Mouse (Mus musculus): ENCODE results near the gene Srl. TPM values are rescaled to one million over a fixed set of nuclear protein-coding genes. Genes with fewer than 3 reads are reported as not detected.

Gene Srl
- 4.1 and 5.3 TPM in 2 replicates for polyA plus RNA-seq (2015; fragmentation: Nextera tagmentation; extraction: Ambion mirVana)

GRCm38 (mm10) chr16:4541501-4542198 is at the start of gene Srl:
TSS of gene Srl (minus strand) at chr16:4541816.

GRCm38 (mm10) chr16:4559715-4560144 is 18.1 kb upstream of the Srl start, which contains the start of gene Tfap4:
TSS of gene Tfap4 (minus strand) at chr16:4559854.

Other genes starting within 250 kb of the Srl start
- gene Adcy9, start 121.3 kb downstream of the Srl start, polyA plus RNA-seq (2015; fragmentation: Nextera tagmentation; extraction: Ambion mirVana) = 3.1 and 6.9 TPM in 2 replicates
- gene Tfap4, start 18.0 kb upstream of the Srl start, polyA plus RNA-seq (2015; fragmentation: Nextera tagmentation; extraction: Ambion mirVana) = 9.4 and 9.6 TPM in 2 replicates
- 31.0 and 33.8 TPM in 2 replicates for gene Glis2, start 52.9 kb upstream of the Srl start, polyA plus RNA-seq (2015; fragmentation: Nextera tagmentation; extraction: Ambion mirVana)
- gene Pam16, start 83.2 kb upstream of the Srl start, polyA plus RNA-seq (2015; fragmentation: Nextera tagmentation; extraction: Ambion mirVana) = 137 and 182 TPM in 2 replicates
- gene Vasn, start 98.1 kb upstream of the Srl start, polyA plus RNA-seq (2015; fragmentation: Nextera tagmentation; extraction: Ambion mirVana) = 12.7 and 21.1 TPM in 2 replicates
- gene Dnaja3, start 98.2 kb upstream of the Srl start, polyA plus RNA-seq (2015; fragmentation: Nextera tagmentation; extraction: Ambion mirVana) = 37.4 and 74.1 TPM in 2 replicates
- gene Coro7, start 138.0 kb upstream of the Srl start, polyA plus RNA-seq (2015; fragmentation: Nextera tagmentation; extraction: Ambion mirVana) = 9.9 and 10.5 TPM in 2 replicates
- 20.7 and 23.2 TPM in 2 replicates for gene Nmral1, start 177.5 kb upstream of the Srl start, polyA plus RNA-seq (2015; fragmentation: Nextera tagmentation; extraction: Ambion mirVana)
- gene Hmox2, start 184.5 kb upstream of the Srl start, polyA plus RNA-seq (2015; fragmentation: Nextera tagmentation; extraction: Ambion mirVana) = 92.9 and 106 TPM in 2 replicates
- 59.6 and 97.5 TPM in 2 replicates for gene Cdip1, start 248.5 kb upstream of the Srl start, polyA plus RNA-seq (2015; fragmentation: Nextera tagmentation; extraction: Ambion mirVana)

Data from adrenal gland, postnatal 0 days (tissue).